Mouse (Mus musculus) brain, adult 2 months (tissue): ENCODE measurements around the gene Srpr.
A peak's percentile ranks its signal among the peaks of the same experiment; 100 is the strongest.

Source experiments
- DNase-seq: peaks from one replicate; pipeline ENCODE4 v3.0.0; 2011; ENCODE audit warnings: low read depth, low spot score

The Srpr gene

DNA sequence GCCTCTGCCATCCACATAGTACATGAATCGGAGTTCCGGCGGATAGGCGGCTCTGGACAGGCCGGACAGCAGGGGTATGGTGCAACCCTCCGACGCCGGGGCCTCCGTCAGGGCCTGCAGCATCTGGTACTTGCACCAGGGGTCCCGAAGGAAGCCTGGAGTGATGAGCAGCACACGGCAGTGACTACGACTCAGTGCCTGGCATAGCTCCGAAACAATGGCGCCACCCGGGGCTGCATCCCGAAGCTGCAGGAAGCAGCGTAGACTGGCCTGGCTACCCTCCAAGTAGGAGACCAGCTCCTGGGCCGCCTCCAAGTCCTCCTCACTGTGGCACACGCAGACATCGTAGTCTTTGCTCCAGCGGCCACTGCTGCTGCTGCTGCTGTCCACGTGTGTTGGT is 11.3 kb upstream of the Srpr start:
- peak; percentile 83 for DNase-seq

DNA sequence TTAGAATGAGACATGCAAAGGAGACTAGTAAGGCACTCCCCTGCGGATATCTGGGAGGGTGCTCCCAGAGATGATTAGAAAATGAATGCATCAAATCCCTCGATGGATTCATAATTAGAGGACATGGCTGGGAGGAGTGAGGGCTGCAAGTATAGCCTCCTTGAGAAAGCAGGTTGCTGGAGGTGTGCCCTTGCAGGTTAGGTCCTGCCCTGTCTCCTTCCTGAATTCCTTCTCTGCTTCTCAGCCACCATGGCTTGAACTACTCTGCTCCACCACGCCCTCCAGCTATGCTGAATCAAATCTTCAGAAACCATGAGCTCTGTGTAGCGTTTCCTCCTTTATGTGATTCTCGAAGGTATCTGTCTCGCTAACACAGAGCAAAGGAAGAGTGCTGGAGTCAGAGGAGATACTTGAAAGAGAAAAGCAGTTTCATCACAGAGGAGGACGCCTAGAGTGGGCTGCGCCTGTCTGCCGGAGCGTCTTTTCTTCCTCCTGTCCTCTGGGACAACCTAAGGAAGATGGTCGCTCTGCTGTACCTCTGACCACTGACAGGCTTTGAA is 6.9 kb upstream of the Srpr start:
- no peak for DNase-seq

DNA sequence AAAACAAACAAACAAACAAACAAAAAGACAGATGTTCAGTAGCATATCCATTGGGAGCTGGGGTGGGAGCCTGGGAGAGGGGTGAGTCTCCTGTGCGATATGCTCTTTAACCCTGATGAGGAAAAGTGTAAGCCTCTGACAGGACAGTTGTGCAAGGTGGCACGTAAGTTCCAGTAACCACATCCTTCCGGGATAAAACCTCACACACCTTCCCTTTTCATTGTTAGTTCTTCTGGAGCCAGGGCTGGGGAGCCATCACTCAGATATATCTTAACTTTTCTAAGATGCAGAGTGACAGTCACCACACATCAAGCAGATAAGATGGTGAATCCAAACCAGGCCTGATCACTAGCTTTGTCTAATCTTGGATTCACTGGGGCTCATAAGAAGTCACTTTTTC is 5.9 kb upstream of the Srpr start:
- no peak for DNase-seq

DNA sequence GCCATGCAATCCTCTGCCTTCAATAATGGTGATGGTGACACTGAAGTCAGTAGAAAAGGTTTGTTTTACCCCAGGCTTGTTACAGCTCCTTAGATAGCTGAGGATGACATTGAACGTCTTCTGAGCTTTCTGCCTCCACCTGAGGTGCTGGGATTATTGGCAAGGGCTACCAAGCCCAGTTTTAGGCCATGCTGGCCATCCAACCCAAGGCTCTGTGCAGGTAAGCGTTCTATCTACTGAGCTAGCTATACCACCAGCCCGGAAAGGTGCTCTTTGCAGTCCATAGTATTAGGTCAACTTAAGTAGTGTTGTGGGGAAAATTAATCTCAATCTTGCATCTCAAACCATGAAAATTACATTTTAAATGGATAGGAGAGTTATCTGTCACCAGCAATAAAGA is 2.4 kb upstream of the Srpr start:
- DNase-seq, result no peak

- no peak for DNase-seq
Observed at GRCm38 (mm10) chr9:35198351-35198750, 1.6 kb upstream of the Srpr start.

DNA sequence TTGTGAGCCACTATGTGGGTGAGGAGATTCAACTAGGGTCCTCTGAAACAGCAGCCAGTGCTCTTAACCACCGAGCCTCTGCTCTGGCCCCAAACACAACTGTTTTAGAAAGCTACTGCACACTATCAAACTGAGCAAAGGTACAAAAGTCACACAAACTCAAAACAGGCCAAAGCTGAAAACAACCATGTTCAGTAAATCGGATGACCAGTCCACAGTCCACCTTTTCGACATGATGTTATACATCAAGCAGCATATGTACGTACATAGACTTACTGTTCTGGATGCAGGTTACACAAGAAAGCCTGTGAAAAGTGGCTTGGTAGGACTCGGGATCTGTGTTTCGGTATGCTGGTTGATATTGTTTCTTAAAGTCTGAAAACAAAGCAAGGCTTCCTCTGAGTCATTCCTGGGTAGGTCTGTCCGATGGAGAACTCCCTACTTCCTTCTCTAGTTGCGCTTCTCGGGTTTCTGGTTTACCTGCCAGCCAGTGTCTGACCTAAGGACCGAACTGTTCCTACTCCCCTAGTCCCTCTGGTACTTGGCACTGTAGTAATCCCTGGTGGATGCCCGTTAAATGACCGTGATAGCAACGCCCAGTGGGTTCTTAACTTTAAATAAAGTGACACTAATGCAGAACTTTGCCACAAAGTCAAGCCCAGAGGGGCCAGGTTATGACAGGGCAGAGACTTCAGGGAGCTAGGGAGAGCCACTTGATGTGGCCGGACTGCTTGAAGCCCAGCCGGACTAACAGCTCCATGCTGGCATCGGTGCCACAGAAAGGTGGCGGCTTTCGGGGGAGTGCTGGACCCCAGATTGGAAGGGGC is 817 bp upstream of the Srpr start:
- no peak for DNase-seq

DNA sequence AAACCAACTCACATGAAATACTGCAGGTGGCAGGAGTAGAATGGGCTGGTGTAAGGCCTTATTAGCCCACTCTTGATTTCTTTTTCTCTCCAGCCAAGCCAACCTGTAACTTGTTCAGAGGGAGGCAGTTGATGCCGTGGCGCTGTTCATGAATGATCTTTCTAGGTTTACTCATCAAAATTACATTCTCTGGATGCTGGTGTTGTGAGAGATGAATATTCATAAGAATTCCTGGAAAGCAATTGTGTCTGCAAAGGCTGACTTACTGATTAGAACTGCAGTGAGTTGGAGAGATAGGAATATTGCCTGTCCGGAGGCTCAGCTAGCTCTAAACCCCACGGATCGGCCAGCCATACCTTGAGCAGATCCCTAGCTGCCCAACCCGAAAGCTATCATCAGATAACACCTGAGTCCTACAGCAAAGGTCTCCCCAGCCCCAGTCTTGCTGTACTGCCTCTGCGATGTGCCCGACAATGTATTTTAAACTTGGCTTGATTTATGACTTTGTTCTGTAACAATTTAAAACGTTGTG is 620 bp downstream of the Srpr start:
- peak; percentile 34 for DNase-seq

- no peak for DNase-seq
Observed at GRCm38 (mm10) chr9:35203536-35203935, 3.6 kb downstream of the Srpr start.

- DNase-seq, result no peak
Observed at GRCm38 (mm10) chr9:35204421-35204820, 4.4 kb downstream of the Srpr start.

DNA sequence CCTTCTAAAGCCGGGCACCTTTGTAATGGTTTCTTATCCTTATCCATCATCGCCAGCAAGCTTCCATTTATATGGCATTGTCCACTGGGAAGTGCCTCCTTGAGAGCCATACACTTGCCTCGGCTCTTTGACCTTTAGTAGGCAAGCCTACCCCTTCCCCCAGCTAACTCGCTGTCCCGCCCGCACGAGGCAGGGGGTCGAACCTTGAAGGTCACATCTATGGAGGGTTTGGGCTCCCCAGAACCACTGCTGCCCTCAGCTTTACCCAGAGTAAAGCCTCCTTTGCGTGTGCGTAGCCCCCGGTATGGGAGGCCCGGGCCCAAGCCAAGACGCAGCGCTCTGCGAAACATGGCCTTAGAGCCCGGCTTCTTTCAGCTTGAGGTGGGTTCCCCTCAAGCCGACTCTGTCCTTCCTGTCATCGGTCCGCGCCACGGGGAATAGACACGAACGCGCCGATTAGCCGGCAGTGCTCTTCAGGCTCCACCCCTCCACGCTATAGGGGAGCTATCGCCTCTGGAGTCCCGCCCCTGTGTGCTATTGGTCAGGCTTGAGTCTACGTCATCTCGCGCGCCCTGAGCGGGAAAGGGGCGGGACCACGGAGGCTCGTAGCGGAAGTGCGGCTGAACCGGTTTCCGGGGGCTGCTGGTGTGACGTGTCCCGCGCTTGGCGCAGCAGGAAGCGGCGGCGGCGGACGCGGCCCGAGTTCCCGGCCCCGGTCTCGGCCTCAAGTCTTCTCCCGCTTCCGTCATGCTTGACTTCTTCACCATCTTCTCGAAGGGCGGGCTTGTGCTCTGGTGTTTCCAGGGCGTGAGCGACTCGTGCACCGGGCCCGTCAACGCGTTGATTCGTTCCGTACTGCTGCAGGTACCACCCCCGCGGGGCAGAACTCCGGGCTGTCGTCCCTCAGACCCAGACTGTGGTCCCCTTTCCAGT is 10.8 kb downstream of the Srpr start, which contains the start of gene Foxred1:
TSS of gene Foxred1 (minus strand) at position 514 of the 933 bp plus-strand sequence.
- peak; percentile 100 for DNase-seq

- DNase-seq, result peak; percentile 10
Observed at GRCm38 (mm10) chr9:35211573-35212511, 11.9 kb downstream of the Srpr start.

GRCm38 (mm10) chr9:35217963-35218362 is 18.0 kb downstream of the Srpr start:
- no peak for DNase-seq

GRCm38 (mm10) chr9:35223466-35223865 is 23.5 kb downstream of the Srpr start:
- DNase-seq, result no peak

GRCm38 (mm10) chr9:35228671-35229070 is 28.7 kb downstream of the Srpr start:
- no peak for DNase-seq

- peak; percentile 29 for DNase-seq
Observed at GRCm38 (mm10) chr9:35235996-35236395, 36.0 kb downstream of the Srpr start.

DNA sequence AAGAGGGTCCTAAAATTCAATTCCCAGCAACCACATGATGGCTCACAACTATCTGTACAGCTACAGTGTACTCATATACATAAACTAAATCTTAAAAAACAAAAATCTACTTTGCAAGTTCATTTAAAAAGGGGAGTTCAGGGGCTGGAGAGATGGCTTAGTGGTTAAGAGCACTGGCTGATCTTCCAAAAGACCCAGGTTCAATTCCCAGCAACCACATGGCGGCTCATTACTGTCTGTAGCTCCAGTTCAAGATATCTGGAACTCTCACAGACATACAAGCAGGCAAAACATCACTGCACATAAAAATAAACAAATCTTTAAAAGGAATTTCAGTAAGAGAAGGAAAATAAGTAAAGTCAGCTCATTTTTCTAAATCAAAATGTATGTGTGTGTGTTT is 38.4 kb downstream of the Srpr start:
- DNase-seq, result no peak

- no peak for DNase-seq
Observed at GRCm38 (mm10) chr9:35238915-35239571, 39.1 kb downstream of the Srpr start.

GRCm38 (mm10) chr9:35239734-35240133 is 39.8 kb downstream of the Srpr start:
- DNase-seq, result no peak

- DNase-seq, result no peak
Observed at GRCm38 (mm10) chr9:35247405-35247804, 47.4 kb downstream of the Srpr start.

- no peak for DNase-seq
Observed at GRCm38 (mm10) chr9:35249476-35249875, 49.5 kb downstream of the Srpr start.
